ENCODE assay signal across 8 mouse cellular contexts in the genomic region with DNA sequence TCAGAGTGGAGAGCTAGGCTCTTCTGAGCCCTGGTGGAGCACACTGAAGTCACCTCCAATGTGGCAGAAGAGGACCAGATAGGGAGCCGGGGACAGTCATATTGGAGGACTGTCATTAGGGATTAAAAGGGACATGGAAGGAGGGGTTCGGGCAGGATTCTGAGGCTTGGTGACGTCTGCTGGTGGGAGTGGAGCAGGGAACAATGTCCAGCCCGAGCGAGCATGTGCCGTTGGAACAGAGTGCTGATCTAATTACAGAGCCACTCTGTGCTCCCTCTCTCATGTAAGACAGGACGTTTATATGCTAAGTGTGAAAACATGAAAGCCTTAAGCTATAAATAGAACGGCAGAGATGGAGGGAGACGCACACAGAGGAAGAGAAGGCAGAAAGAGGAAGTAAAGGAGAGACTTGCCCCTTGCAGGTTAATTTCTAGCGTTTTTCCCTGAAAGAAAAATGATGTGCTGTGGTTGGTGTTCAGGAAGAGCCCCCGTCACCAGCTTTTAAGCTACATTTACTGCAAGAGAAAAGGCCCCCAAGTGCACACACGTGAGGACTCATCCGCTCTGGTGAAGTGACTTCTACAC.
DNase-seq lines count a peak whose midpoint lies in the region; ATAC-seq and TF ChIP-seq lines count a peak whose summit lies in the region.

No protein-coding gene starts in this region.

- no peak for TF ChIP-seq CTCF in stomach, postnatal 0 days (IDR thresholded peaks at IDR 0.05; ENCODE audit: low read depth)

- H3K9ac ChIP-seq in stomach, postnatal 0 days (ENCODE audit: low read length): no peak overlapping the region

- no peak overlapping the region for H3K4me2 ChIP-seq in stomach, postnatal 0 days (replicated peaks; ENCODE audit: low read depth)

- H3K27me3 ChIP-seq in stomach, postnatal 0 days (ENCODE audit: control insufficient read depth, insufficient read depth, low read length): no peaks in the 10 kb centered on the region

- no peaks in the 10 kb centered on the region for H3K9me3 ChIP-seq in stomach, postnatal 0 days (ENCODE audit: control insufficient read depth, low read length)

- no peaks in the 10 kb centered on the region for H3K36me3 ChIP-seq in stomach, postnatal 0 days (ENCODE audit: control insufficient read depth, insufficient read depth, low read length)

- H3K4me1 ChIP-seq in stomach, postnatal 0 days (replicated peaks; ENCODE audit: control insufficient read depth, insufficient read depth): 0 out of 2 replicates have a peak, but pooled peaks cover 2% of the 10 kb centered on the region

- WGBS in stomach, postnatal 0 days: 34% methylated on average over 13 of the region's 13 CpGs

- no peak for TF ChIP-seq EP300 in stomach, postnatal 0 days (optimal IDR thresholded peaks at IDR 0.05)

- no peak overlapping the region for H3K4me3 ChIP-seq in stomach, postnatal 0 days (ENCODE audit: low read depth, low read length)

- H3K27ac ChIP-seq in stomach, postnatal 0 days (replicated peaks): no peak overlapping the region

- ATAC-seq in stomach, postnatal 0 days (ENCODE audit: low FRiP score, low TSS enrichment): no peak

- DNase-seq in adrenal gland, postnatal 14 days: peak; percentile 20
- no peak for DNase-seq in adrenal gland, postnatal 10 days
- DNase-seq in right cerebral cortex, postnatal 14 days: peak; percentile 12
- DNase-seq in right cerebral cortex, postnatal 36 days (ENCODE audit: low spot score in 2 of 2): no peak
- peak; percentile 30 to 38 for DNase-seq in kidney, postnatal 4 days
- peak; percentile 12 to 28 for DNase-seq in thymus, postnatal 36 days
- no peak for DNase-seq in left cerebral cortex, adult 9 months (ENCODE audit: low spot score in 2 of 2)
- no peak for DNase-seq in stomach, postnatal 0 days (ENCODE audit: low spot score)

Comparison
In these comparisons a context has a peak if more than half of its experiments do, and no peak if none do; other contexts are left out.
1. DNase-seq: peak in adrenal gland, postnatal 14 days (single experiment), right cerebral cortex, postnatal 14 days (single experiment), kidney, postnatal 4 days (2 of 2) and thymus, postnatal 36 days (2 of 2); none in adrenal gland, postnatal 10 days (single experiment), right cerebral cortex, postnatal 36 days (0 of 2), left cerebral cortex, adult 9 months (0 of 2) and stomach, postnatal 0 days (single experiment).